Mouse (Mus musculus) MN1 (cell line): ENCODE measurements around the gene Zmym6.

Experiments
- DNase-seq: peaks from one replicate; pipeline ENCODE4 v3.0.0-alpha.2; 2016; ENCODE audit warnings: low spot score

The Zmym6 gene

DNA sequence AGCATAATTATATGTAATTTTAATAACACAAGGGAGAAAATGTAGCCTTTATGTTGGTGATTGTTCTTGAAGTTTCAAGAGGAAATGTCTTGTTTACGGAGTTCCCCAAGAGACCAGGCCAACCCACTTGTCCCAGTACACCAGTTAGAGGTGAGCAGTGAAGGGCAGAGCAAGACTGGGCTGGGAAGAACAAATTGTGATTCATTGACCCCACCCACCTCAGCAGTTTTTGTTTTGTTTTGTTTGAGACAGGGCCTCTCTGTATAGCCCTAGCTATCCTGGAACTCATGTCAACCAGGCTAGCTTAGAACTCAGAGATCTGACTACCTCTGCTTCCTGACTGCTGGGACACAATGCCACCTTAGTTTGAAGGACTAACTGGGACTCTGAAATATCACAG lies 47.1 kb downstream of the Zmym6 start:
- no peak for DNase-seq

DNA sequence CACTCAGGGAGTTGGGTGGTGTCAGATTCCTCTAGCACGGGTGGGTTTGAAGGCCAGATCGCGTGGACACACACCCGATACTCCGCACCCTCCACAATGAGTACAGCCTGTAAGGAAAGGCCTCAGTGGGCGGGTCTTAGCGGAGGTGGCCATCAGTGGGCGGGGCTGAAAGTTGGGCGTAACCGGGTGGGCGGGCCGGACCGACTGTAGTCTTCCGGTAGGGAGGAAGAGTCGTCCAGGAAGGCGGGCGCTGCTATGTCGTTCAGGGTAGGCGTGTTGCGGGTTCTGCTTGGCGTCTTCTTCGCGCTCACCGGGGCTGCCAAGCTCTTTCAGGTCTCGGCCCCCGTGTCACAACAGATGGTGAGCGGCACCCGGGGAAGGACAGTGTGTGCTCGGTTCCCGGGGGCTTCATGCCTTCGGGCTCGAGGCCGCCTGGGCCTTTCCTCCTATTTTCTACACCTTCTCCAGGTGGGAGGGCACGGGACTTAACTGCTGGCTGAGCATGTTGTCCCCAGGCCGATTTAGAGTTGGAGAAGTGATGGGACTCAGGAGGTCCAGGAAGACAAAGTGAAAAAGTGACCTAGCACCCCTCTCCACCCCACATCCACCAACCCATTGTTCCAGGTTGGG lies 48.8 kb downstream of the Zmym6 start:
- DNase-seq, result peak; percentile 70

DNA sequence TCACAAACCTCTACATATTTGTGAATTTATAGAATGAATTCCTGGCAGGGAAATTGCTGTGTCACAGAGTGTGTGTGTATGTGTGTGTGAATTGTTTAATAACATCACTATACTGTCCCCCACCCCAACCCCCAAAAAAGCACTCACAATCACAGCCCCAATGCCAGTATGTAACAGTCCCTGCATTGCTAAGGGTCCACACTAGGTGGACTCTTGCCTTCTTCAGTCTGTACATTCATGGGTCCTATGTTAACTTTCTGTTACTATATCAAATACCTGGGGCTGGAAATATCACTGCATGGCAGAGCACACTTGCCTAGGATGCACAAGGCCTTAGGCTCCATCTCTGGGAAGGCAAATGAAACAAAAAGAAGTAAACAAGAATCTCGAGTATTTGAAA lies 57.5 kb downstream of the Zmym6 start:
- DNase-seq, result no peak

DNA sequence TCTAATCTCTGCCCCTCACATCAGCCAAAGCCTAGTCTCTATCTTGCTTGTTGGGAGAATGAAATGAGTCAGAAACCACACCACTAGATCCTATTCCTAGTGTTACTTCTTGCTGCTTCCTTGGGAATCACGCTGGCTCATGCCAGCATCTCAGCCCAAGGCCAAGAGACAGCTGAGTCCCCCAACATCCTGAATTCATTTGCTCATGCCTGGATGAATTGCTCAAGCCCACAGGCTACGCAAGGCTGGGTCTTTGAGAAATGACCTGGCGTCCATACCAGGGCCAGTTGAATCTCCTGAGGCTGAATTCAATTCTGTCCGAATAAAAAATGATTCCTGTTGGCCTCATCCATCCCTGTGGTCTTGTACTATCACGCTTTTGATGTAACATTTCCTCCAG lies 60.4 kb downstream of the Zmym6 start:
- no peak for DNase-seq

DNA sequence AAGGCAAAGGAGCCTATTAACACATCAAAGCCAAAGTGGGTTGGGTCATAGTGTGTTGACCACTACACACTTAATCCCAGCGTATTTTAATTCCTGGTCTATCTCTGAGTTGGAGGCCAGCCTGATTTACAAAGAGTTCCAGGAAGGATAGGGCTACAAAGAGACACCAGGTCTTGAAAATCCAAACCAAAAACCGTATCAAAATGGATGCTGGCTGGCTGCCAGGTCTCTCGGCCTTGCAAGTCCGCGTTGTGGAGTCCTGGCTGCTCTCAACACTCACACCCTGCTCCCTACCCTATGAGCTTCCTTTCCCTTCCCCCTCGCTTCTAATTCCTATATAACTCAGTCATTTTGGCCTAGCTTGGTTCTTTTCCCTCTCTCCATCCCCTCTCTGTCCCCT lies 61.3 kb downstream of the Zmym6 start:
- no peak for DNase-seq

DNA sequence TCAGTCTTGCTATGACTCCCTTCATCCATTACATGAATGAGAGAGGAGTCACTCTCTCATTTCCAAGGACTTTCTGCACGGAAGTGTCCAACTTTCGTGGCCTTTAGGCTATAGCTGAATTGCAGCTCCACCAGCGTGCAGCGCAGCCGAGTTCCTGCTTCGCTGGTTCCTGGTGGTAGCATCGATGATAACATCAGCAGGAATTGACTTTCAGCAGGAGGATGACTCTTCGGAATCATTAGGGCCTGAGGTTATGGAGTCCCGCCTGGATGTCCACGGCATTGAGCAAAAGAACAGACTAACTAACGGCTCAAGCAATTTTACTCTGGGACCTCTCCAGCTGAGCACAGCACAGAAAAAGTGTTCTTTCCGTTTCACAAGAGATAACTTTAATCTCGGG lies 72.8 kb downstream of the Zmym6 start:
- no peak for DNase-seq

DNA sequence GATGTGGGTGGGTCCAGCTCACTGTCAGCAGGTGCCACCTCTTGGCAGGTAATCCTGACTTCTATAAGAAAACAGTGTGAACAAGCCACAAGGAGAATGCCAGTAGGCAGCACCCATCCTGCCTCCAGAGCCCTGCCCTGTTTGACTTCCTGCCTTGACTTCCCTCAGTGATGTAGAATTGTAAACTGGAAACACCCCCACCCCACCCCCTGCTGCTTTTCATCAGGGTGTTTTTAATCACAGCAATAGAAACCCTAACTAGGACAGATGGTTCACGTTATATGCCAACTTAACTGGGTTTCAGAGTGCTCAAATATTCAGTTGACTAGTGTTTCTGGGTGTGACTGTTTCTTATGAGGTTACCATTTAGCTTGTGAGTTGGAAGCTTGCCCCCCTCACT lies 76.2 kb downstream of the Zmym6 start:
- no peak for DNase-seq

DNA sequence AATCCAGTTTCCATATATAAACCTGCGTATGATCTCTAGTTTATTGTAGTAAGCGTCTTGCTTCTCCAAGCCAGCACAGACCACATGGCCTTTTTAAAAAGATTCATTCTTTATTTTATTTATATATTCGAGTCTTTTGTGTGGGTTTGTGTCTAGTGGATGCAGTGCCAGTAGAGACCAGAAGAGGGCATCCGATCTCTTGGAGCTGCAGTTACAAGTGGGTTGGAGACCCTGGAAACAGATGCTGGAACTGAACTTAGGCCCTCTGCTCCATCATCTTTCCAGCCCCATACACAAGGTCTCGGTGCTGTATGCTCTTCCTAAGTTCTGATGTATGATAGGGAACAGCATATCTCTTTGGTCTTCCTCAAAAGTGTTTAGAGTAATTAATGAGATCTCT lies 78.6 kb downstream of the Zmym6 start:
- DNase-seq, result no peak

DNA sequence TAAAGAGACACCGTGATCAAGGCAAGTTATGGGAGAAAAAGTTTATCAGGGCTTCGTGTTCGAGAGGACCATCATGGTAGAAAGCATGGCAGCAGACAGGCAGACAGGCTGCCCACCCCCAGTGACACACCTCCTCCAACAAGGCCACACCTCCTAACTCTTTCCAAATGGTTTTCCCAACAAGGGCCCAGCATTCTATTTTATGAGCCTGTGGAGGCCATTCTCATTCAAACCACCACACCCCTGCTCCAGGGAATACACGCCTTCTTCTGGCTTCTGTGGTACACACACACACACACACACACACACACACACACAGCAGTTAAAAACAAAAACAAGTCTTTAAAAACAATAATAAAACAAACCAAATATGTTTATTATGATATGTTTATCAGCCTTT lies 80.6 kb downstream of the Zmym6 start:
- DNase-seq, result no peak

DNA sequence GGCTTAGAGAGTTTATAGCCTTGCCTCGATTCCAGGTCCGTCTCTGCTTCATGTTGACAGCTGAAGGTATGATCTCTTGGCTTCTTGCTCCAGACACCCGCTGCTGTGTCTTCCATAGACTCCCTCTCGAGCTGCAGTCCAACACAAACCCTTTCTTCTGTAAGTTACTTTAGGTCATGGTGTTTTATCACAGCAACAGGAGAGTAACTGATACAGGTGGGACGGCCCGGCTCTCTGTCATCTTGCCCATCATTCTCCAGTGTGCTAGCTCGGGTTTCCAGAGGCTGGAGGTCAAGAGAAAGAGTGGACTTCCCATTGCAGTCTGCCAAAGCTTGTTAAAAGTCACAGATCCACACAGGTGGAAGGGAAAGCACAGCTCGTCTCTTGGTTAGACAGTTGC lies 86.7 kb downstream of the Zmym6 start:
- DNase-seq, result no peak

DNA sequence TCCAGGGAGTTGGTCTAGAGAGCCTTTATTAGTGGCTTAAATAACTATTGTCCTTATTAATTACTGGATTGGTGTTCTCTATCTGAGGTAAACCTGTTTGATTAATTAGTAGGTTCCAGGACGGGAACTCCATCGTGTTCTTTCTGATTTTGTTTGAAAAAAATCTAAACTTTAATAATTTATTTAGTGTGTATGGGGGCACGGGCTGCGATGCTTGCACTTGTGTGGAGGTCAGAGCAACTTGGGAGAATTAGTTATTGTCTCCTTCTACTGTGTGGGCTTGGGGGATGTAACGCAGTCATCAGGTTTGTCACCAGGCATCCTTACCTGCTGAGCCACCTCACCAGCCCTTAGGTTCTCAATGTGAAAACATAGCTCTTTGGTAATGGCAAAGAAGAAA lies 89.9 kb downstream of the Zmym6 start:
- DNase-seq, result no peak

DNA sequence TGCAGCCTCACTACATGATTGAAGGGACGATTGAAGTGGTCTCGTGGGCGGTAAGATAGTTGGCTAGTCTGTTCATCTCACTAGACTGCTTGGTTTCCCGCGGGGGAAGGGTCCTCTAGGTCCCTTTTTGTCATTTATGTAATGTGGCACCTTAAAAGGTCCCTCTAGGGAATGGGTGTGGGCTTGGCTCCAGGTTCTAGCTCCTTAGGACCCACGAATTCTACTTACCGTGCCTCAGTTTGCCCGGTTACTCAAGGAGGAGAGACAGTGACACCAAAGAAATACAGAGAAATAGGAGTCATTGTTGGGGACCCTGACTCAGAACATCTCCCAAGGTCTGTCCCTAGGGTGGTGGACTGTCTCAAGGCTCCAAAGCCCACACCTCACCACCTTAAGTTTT lies 90.5 kb downstream of the Zmym6 start:
- DNase-seq, result no peak

DNA sequence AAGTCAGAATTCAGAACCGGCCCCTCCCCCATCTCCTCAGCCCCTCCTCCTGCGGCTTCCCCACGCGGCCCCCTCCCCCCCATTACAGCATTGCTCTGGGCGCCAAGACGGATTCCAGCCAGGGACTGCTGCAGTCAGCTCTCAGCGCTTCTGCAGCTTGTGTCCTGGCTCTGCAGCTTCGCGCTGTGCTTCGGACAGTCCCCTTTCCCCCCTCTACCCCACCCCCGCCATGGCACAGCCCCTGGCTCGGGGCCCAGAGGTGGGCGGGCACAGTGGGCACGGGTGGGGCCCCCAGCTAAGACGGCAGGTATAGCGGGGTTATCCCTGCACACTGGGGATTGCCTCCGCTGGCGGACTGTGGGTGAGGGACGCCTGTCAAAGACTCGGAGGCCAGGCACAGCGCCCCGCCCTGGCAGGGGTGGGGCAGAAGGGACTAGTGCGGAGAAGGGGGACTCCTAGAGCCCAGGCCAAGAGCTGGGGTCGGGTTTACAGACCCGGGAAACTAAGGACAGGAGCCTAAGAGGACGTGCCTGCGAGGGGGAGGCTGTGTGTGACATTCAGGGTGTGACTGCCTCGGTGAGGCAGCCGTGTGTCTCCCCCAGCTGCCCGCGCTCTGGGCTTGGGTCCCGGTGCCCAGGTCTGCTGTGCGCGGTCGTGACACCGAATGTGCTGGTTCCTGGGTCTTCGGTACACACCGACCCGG lies 91.2 kb downstream of the Zmym6 start:
- peak; percentile 86 for DNase-seq

DNA sequence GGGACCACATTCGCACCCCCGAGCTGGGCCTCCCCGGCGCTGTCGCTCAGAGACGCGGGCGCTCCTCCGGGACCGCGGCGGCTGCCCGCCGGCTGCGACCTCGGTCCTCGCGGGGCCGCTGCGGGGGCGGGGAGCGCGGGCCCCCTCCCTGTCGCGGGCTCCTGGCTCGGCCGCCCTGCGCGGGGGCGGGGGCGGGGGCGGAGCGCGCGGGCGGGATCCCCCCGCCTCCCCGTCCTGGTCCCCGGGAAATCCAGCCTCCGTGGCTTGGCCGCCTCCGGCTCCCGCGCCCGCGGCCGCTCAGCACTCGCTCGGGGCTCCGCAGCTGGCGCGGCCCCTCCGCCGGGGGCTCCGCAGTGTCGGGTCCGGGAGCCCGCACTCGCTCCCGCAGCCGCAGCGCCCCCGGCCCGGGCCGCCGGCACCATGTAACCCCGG lies 91.7 kb downstream of the Zmym6 start, which contains the start of gene Dlgap3:
Gene Dlgap3, plus strand, starts transcription at position 291 of the 432 bp plus-strand sequence.
- peak; percentile 79 for DNase-seq

DNA sequence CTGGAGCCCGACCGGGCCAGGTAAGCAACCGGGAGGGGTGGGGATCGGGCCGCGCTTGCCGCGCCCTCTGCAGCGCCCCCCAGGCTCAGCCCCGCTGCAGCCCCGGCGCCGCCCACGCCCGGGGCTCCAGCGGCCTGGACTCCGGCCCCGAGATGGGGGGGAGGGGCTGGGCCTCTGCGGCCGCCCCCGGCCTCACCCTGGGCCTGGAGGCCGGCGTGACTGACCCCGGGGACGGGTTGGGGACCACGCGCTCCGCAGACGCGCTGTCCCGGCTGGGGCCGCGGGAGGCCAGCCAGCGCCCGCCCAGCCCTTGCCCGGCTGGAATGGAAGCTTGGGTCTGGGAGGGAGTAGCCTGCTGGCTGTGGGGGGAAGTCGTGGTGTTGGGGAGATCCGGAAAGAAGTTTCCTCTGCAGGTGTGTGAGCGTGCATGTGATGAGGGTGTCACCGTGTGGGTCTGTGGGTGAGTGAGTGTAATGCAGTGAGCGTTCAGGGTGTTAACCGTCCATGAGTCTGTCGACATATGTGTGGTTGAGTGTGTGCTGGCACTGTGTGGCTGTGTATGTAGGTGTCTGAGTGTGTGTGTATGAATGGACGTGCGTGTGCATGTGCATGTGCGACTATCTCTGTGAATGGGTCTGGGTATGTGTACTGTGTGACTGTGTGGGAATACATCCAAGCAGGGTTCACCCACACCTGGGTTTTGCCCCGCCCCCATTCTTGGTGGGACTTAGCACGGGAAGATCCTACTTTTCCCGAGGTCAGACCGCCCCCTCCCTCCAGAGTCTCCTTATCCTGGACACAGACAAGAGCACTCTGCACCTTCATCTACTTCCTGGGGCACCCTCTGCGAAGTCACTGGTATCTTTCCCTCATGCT lies 92.4 kb downstream of the Zmym6 start:
- DNase-seq, result peak; percentile 43

DNA sequence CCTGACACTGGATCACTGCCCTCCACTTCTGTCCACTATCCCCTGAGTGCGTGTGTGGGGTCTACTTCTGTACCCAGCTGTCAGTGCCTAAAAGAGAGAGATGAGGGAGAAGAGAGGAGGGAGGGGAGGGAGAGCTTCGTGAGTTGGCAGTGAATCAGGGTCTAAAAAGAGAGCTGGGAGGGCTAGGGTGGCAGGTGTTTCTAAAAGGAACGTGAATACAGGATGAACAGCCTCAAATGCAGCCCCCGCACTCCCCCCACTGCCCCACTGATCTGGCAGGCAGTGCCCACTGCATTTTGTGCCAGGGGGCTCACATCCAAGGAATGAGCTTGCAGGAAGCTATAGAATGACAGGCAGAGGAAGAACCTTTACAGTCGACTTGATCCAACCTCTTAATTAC lies 93.7 kb downstream of the Zmym6 start:
- DNase-seq, result no peak

DNA sequence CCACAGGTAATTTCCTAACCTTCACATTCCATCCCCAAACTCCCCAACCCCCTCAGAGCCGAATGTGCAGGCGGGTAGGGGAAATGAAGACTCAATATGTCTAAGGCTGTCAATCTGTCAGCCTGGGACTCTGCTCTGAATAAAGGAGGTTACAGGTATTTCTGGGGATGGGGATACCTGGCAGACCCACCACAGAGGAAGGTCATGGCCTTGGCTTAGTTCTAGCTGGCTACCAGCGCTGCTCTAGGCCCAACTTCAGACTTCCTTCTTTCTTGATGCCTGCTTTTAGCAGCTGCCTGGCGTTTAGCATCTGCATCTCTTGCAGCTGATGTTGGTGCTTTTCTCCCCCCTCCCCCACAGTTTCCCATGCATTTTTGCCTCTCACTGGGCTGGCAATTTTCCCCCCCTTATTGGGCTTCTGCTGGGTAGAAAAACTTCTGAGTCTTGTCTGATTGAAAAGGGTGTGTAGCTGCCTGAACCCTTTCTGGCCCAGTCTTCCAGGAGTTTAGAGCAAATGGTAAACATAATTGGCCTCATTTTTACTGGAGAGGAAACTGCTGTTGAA lies 94.2 kb downstream of the Zmym6 start:
- no peak for DNase-seq

DNA sequence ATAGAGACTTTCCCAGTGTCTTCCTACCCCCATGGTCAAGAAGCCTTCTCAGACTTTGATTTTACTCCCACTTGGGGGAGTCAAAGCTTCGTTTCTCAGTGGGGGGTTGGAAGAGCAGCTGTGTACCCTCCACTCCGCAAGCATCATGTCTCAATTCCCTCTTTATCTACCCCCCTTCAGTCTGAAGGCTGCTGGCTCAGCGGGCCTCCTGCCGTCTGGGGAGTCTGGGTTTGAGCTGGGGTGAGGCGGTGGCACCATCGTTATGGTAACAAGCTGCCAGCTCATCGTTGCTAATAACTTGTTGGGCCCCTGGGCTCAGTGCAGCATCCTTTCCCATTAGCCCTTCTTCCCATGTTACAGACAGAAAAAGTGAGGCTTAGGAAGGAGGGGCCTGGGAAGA lies 94.9 kb downstream of the Zmym6 start:
- DNase-seq, result no peak

DNA sequence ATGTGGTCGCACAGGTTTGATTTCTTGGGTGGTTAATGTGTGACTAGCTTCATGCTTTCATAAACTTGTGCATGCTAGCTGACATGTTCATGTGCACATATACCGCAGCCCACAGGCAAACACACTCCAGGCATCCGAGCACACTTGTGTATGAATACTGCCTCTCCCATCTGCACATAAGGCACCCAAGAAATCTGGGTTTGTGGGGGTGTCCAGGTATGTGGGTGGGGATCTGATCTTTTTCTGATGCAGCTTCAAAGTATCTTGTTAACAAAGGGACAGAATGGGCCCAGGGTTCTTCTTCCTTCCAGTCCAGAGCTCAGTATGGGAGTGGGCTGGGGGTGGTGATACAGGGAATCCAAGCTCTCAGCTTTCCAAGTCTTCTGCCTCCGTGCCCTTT lies 95.4 kb downstream of the Zmym6 start:
- DNase-seq, result no peak

DNA sequence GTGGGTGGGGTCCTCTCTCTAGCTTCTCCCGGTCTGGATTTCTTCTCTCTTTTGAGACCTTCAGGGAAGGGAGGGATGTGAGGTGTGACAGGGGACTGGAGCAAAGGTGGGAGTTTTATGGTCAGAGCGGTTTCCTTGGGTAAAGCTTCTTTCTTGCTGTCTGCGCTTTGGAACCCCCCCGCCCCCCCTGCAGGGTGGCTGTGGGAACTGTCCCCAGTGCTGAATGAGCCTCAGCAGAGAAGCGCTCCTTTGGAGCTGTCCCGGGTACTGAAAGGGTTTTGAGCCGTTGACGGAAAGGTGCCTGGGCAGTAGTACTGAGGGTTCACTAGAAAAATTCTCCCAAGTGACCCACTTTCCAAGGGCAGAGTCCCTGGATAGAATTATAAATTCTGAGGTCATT lies 96.3 kb downstream of the Zmym6 start:
- DNase-seq, result no peak
